In the genomic region with DNA sequence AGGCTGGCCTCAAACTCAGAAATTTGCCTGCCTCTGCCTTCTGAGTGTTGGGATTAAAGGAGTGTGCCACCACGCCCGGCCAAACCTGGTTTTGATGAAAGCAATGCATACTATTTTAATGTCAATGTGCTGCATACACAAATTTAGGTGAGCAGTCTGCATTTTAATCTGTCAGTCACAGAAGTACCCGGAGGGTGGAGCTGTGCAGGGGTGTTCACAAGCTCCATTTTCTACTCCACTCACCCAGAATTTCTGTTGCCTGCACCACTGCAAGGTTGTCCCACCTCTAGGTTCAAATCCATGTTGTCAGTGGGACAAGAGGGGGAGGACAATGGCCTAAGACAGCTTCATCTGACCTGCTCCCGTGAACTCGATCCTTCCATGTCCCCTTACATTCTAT, we compare ENCODE assay signal across 13 mouse cellular contexts.
"Had no signal": no experiment of that assay in that cellular context is flagged by ENCODE, and none has a peak within 500 bp of the region (broad histone marks: within the 10 kb centered on the region; RNA-seq: fewer than 3 reads in every experiment).

No protein-coding gene starts in this region.

- DNase-seq: kidney, adult 18-20 months; kidney, postnatal 25 days; layer of hippocampus, adult 9-11 months; layer of hippocampus, postnatal 36 days; lung, postnatal 14 days; right cerebral cortex, adult 18-20 months; right cerebral cortex, postnatal 25 days; thymus, adult 18-20 months; thymus, postnatal 14 days had no signal

- H3K4me1 ChIP-seq: intestine, embryonic 15.5 days; limb, embryonic 15.5 days; lung, embryonic 15.5 days had no signal

- H3K9ac ChIP-seq: intestine, embryonic 15.5 days; limb, embryonic 15.5 days; lung, embryonic 15.5 days had no signal

- H3K4me3 ChIP-seq: intestine, embryonic 15.5 days; limb, embryonic 15.5 days; lung, embryonic 15.5 days had no signal

- H3K27ac ChIP-seq: intestine, embryonic 15.5 days; limb, embryonic 15.5 days; lung, embryonic 15.5 days had no signal

- ATAC-seq: intestine, embryonic 15.5 days had no signal

- H3K36me3 ChIP-seq: intestine, embryonic 15.5 days; limb, embryonic 15.5 days; lung, embryonic 15.5 days had no signal

- H3K27me3 ChIP-seq: intestine, embryonic 15.5 days; limb, embryonic 15.5 days; lung, embryonic 15.5 days had no signal

- H3K9me3 ChIP-seq: intestine, embryonic 15.5 days; limb, embryonic 15.5 days; lung, embryonic 15.5 days had no signal

- H3K4me2 ChIP-seq: intestine, embryonic 15.5 days; limb, embryonic 15.5 days; lung, embryonic 15.5 days; midbrain, embryonic 11.5 days had no signal
